Comparison of ENCODE assay signal across 9 mouse cellular contexts in the genomic region with DNA sequence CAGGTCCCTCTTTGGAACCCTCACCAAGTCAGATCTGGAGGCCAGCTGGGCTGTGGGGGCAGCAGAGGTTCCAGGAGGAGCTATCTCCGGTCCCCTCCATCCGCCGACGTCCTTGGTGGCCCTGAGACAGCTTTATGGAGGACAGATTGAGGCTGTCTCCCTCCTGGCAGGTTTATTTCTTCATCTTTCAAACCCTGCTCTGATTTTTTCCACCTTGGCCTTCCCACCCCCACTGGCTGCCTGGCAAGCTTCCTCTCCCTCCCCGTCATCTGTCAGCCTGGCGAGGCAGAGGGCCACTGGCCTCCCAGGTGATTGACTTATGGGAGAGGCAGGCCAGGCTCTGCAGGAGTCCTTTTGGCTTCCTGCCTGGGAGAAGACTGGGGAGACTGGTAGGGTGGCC.
A peak's percentile ranks its signal among the peaks of the same experiment; 100 is the strongest.
DNase-seq lines count a peak whose midpoint lies in the region; ATAC-seq lines count a peak whose summit lies in the region.
"Had no signal": no experiment of that assay in that cellular context is flagged by ENCODE, and none has a peak within 500 bp of the region (broad histone marks: within the 10 kb centered on the region; RNA-seq: fewer than 3 reads in every experiment).

No protein-coding gene starts in this region.

- no peaks in the 10 kb centered on the region for H3K9me3 ChIP-seq in hindbrain, embryonic 13.5 days
- H3K9me3 ChIP-seq in midbrain, embryonic 12.5 days = no peaks in the 10 kb centered on the region
- H3K9me3 ChIP-seq: liver, embryonic 15.5 days had no signal

- peak overlapping the region; percentile 46; the same call in 1 of the 2 replicates for H3K9ac ChIP-seq in hindbrain, embryonic 13.5 days
- no peak overlapping the region for H3K9ac ChIP-seq in midbrain, embryonic 12.5 days (replicated peaks)
- H3K9ac ChIP-seq: liver, embryonic 15.5 days had no signal

- 56% methylated on average over 6 of the region's 6 CpGs for WGBS in hindbrain, embryonic 13.5 days
- 88% methylated on average over 6 of the region's 6 CpGs for WGBS in midbrain, embryonic 12.5 days

- no peaks in the 10 kb centered on the region for H3K27me3 ChIP-seq in hindbrain, embryonic 13.5 days
- H3K27me3 ChIP-seq in midbrain, embryonic 12.5 days = no peaks in the 10 kb centered on the region; the same call in 1 of the 2 replicates
- H3K27me3 ChIP-seq: liver, embryonic 15.5 days had no signal

- H3K27ac ChIP-seq in hindbrain, embryonic 13.5 days = peak overlapping the region; percentile 84
- peak overlapping the region; percentile 60 for H3K27ac ChIP-seq in midbrain, embryonic 12.5 days (replicated peaks)
- H3K27ac ChIP-seq: liver, embryonic 15.5 days had no signal

- H3K4me1 ChIP-seq in hindbrain, embryonic 13.5 days (replicated peaks) = peaks cover 79% of the 10 kb centered on the region
- H3K4me1 ChIP-seq in midbrain, embryonic 12.5 days = peaks cover 74% of the 10 kb centered on the region

- ATAC-seq in hindbrain, embryonic 13.5 days (ENCODE audit: low FRiP score) = no peak
- no peak for ATAC-seq in midbrain, embryonic 12.5 days (ENCODE audit: low FRiP score, low read depth)

- peaks cover 26% of the 10 kb centered on the region for H3K36me3 ChIP-seq in hindbrain, embryonic 13.5 days
- H3K36me3 ChIP-seq in midbrain, embryonic 12.5 days = peaks cover 65% of the 10 kb centered on the region

- peak; percentile 71 for DNase-seq in gastrocnemius, postnatal 25 days
- DNase-seq in gastrocnemius, postnatal 4 days (ENCODE audit: low spot score in 2 of 2) = no peak
- peak; percentile 96 to 98 for DNase-seq in cerebellum, postnatal 10 days
- DNase-seq in Muller cell, postnatal 12 days (ENCODE audit: inconsistent ontology term) = no peak
- no peak for DNase-seq in left cerebral cortex, adult 8-10 months (ENCODE audit: low spot score in 2 of 2)
- DNase-seq in right cerebral cortex, postnatal 4 days = no peak

- no peak overlapping the region for H3K4me2 ChIP-seq in hindbrain, embryonic 13.5 days
- H3K4me2 ChIP-seq in midbrain, embryonic 12.5 days (replicated peaks) = no peak overlapping the region
- H3K4me2 ChIP-seq: liver, embryonic 15.5 days had no signal

- H3K4me3 ChIP-seq in hindbrain, embryonic 13.5 days = no peak overlapping the region
- H3K4me3 ChIP-seq in midbrain, embryonic 12.5 days = no peak overlapping the region
- H3K4me3 ChIP-seq: liver, embryonic 15.5 days had no signal

Comparison
In these comparisons a context has a peak if more than half of its experiments do, and no peak if none do; other contexts are left out.
1. DNase-seq: peak in gastrocnemius, postnatal 25 days (single experiment) and cerebellum, postnatal 10 days (2 of 2); none in gastrocnemius, postnatal 4 days (0 of 2), Muller cell, postnatal 12 days (single experiment), left cerebral cortex, adult 8-10 months (0 of 2) and right cerebral cortex, postnatal 4 days (single experiment).